Mouse (Mus musculus): Measurements from ENCODE around the gene Mob3c.

Mob3c gene

DNA sequence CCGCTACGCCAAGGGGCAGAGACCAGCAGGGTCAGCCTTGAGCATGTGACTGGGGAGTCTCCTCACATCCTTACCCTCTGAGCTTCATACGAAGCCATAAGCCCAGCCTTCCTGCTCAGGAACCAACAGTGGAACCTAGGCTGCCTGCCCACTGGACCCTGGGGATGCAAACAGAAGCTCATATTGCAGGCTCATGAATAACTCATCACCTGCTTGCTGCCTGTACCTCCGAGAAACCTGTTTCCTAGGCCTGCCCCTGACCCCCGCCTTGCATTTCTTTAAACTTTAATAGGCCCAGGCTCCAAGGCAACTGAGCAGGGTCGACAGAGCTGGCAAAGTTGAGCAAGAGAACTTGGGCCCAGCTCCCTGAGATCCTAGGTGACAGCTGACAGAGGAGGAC, 56.1 kb downstream of the Mob3c start, which contains the start of gene Kncn:
Gene Kncn, plus strand, starts transcription at position 379 of the 400 bp plus-strand sequence.
- DNase-seq, result no peak
